Mouse (Mus musculus): ENCODE measurements around the gene Olfr267.

Gene Olfr267

DNA sequence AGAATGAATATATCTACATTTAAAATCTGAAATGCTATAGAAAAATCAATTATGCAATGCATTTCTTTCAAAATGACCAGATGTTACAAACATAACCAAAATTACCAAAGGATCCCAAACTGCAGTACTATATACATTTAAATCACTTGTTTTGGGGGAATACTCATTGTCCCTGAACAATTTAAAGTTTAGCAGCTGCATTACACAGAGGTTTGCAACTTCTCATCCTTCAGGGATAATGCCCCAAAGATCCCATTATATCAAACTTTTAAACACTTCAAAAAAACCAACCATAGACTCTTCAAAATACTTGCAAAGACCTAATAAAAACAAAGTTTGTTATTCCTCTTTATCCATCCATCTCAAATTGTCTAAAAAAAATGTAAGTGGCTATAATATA lies at the start of gene Olfr267:
Olfr267 (minus strand) TSS at position 101 of the 400 bp plus-strand sequence.
- no peak for DNase-seq (ENCODE audit: low spot score)

GRCm38 (mm10) chr4:58832908-58833307 lies 45.4 kb upstream of the Olfr267 start:
- DNase-seq (ENCODE audit: low spot score): no peak

DNA sequence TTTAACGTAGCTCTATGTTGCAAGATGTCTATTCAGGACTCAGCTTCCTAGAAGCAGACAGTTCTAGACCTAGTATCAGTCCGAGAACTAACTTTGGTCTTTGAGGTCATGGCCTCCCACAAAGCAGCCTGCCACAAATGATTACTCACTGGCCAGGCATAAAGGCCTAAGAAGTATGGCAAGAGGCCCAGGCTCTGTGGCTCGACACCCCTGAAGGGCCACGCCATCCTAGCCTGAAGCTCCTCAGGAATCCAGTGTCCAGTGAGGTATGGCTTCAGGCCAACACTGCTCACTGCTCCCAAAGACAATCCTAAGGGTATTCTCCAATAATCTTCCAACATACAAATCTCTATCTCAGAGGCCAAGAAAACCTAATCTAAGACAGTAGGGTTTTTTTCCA lies 38.4 kb upstream of the Olfr267 start:
- no peak for DNase-seq (ENCODE audit: low spot score)

DNA sequence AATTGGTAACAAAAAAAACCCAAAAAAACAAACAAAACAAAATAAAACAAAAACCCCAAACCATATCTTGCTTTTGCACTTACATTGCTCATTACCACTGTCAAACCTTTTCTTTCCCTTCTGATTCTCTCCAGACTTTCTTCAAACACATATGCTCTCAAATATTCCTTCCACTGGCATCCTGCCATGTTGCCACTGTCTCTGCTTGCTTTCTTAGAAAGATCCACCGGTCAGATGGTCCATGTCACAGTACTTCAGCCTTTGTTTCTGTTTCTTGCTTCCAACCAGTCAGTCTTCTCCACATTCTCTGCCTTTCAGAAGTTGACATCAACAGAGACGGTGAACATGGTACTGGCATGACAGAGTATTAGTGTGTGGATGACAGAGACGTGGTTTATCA lies 857 bp downstream of the Olfr267 start:
- DNase-seq (ENCODE audit: low spot score): no peak

GRCm38 (mm10) chr4:58763417-58763816 lies 24.1 kb downstream of the Olfr267 start:
- no peak for DNase-seq (ENCODE audit: low spot score)

DNA sequence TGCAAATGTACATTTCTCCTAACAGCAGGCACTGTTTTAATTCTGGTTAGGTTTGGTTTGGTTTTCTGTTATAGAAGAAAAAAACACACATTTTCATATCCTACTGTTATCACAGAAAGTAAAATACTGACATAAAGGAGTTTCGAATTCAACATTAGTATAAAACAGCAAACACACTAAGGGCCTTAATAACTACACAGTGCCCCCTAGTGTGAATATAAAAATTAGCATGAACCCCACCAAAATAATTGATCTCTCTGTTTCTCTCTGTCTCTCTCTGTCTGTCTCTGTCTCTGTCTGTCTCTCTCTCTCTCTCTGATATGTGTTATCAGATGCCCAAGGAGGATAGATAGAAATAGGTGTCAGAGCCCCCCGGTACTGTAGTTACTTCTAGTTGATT lies 38.0 kb downstream of the Olfr267 start:
- DNase-seq (ENCODE audit: low spot score): peak; percentile 16

DNA sequence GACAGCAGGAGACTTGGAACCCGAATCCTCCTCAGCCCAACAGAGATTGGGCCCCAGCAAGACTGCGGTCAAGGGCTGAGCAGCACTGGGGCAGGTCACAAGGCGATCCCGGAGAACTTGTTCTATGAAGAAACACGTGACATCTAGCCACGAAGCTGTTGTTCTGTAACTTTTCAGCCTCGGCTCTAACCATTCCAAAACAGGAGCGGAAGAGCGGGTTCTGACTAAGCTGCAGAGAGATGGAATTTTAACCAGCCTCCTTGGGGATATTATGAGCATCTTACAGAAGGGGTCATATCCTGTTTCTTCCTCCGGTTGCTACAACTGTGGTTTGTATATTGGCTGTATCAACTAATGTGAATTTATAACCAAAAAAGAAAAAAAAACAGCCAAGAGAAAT lies 38.4 kb downstream of the Olfr267 start:
- peak; percentile 34 for DNase-seq (ENCODE audit: low spot score)

DNA sequence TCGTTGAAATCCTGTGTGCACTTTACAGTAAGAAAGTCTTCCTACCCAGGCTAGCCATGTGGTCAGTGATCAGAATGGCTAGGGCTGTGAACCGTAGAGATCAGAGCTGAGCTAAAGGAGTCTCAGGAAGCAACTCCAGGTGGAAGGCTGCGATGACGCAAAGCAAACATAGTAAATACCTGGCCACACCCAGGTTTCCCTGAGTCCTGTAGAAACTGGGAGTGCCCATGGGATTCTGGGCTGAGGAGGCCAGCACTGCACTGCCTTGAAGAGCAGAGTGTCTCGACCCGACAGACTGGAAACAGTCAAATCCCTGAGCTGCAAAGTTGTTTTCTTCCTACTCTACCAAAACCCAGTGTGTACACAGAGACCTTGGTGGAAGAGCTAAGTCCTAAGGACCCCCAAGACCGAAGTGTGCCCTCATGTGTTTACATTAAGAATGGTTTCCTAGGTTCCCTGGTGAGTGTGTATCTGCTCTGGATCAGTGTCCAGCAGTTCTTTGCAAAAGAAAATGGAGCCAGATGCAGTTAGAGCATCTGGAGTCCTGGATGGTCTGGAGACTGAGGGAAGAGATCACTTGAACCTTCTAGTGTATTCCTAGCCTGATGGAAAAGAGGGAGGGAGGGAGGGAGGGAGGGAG lies 41.8 kb downstream of the Olfr267 start:
- DNase-seq (ENCODE audit: low spot score): no peak

GRCm38 (mm10) chr4:58736867-58737633 lies 50.5 kb downstream of the Olfr267 start:
- DNase-seq (ENCODE audit: low spot score): no peak

All from lung, postnatal 25 days (tissue).